Mouse (Mus musculus) forebrain, embryonic 14.5 days (tissue): Measurements from ENCODE around the gene Otulin. TPM values are rescaled to one million over a fixed set of nuclear protein-coding genes. Genes with fewer than 3 reads are reported as not detected.

ENCODE experiments used
- ATAC-seq: fragments of 200-750 bp; cut with Nextera tagmentation; 2 replicates; pipeline ENCODE4 v1.8.0; 2017; ENCODE audit warnings: mild to moderate bottlenecking, moderate library complexity
- DNase-seq: peaks from one replicate; pipeline ENCODE4 v3.0.0-alpha.2; 2015; ENCODE audit warnings: low spot score
- H3K27ac ChIP-seq: fragments of 300-500 bp; sonication (generic); 2 replicates; pipeline ENCODE4 v1.5.1; 2014; ENCODE audit warnings: low read depth, mild to moderate bottlenecking, control low read depth, low read length, moderate library complexity
- H3K27me3 ChIP-seq: fragments of 300-500 bp; sonication (generic); replicated peaks from 2 replicates; pipeline ENCODE4 v1.6.1; 2014; ENCODE audit warnings: low read length, control low read depth, mixed read lengths; ENCODE audit not compliant: control insufficient read depth, insufficient read depth
- H3K36me3 ChIP-seq: fragments of 300-500 bp; sonication (generic); 2 replicates; pipeline ENCODE4 v1.6.1; 2014; ENCODE audit warnings: low read length, control low read depth; ENCODE audit not compliant: control insufficient read depth, insufficient read depth
- H3K4me1 ChIP-seq: fragments of 300-500 bp; sonication (generic); 2 replicates; pipeline ENCODE4 v1.6.1; 2014; ENCODE audit warnings: antibody characterized with exemption, low read length, control low read depth; ENCODE audit not compliant: control insufficient read depth, insufficient read depth
- H3K4me2 ChIP-seq: fragments of 300-500 bp; sonication (generic); 2 replicates; pipeline ENCODE4 v1.6.1; 2014; ENCODE audit warnings: mild to moderate bottlenecking, control low read depth, low read length
- H3K4me3 ChIP-seq: fragments of 300-500 bp; sonication (generic); 2 replicates; pipeline ENCODE4 v1.5.1; 2014; ENCODE audit warnings: low read depth, low read length, control low read depth
- H3K9ac ChIP-seq: fragments of 300-500 bp; sonication (generic); 2 replicates; pipeline ENCODE4 v1.6.1; 2014; ENCODE audit warnings: mild to moderate bottlenecking, low read length, control low read depth, moderate library complexity
- H3K9me3 ChIP-seq: fragments of 300-500 bp; sonication (generic); replicated peaks from 2 replicates; pipeline ENCODE4 v1.6.1; 2016; ENCODE audit warnings: low read length, control low read depth, mixed read lengths; ENCODE audit not compliant: control insufficient read depth
- WGBS: fragments of 180-500 bp; shearing (Covaris S2); extraction: QIAGEN DNeasy Blood & Tissue Kit; methylation state at CpG from one replicate; pipeline ENCODE4 v1.1.7; 2014; 5-methylcytosine and 5-hydroxymethylcytosine counted together
- polyA plus RNA-seq: library from polyadenylated mRNA; unstranded; fragments of >200 nt; fragmentation: Nextera tagmentation; extraction: Ambion mirVana; gene quantifications from 2 replicates; pipeline ENCODE4 v1.2.1, GENCODE M21; 2014

Otulin gene
- polyA plus RNA-seq, 1 experiment from 2014 or later, result 36.0 TPM

- no peak for ATAC-seq
- no peak overlapping the region for H3K27ac ChIP-seq
- H3K4me3 ChIP-seq, result no peak overlapping the region
- no peaks in the 10 kb centered on the region for H3K4me1 ChIP-seq
- DNase-seq, result no peak
- no peaks in the 10 kb centered on the region for H3K27me3 ChIP-seq
- no peak overlapping the region for H3K9ac ChIP-seq
- H3K36me3 ChIP-seq, result no peaks in the 10 kb centered on the region
- H3K9me3 ChIP-seq, result no peaks in the 10 kb centered on the region
- H3K4me2 ChIP-seq, result no peak overlapping the region
- WGBS, result 96% methylated on average over 6 of the region's 6 CpGs
Measured at GRCm38 (mm10) chr15:27661696-27662095, 31.2 kb upstream of the Otulin start.

- H3K4me1 ChIP-seq, result no peaks in the 10 kb centered on the region
- no peak overlapping the region for H3K27ac ChIP-seq
- DNase-seq (peak; percentile 88), ATAC-seq (peak; percentile 82)
- no peaks in the 10 kb centered on the region for H3K36me3 ChIP-seq
- no peak overlapping the region for H3K4me2 ChIP-seq
- no peaks in the 10 kb centered on the region for H3K9me3 ChIP-seq
- no peaks in the 10 kb centered on the region for H3K27me3 ChIP-seq
- H3K9ac ChIP-seq, result no peak overlapping the region
- 42% methylated on average over 17 of the region's 17 CpGs for WGBS
- H3K4me3 ChIP-seq, result no peak overlapping the region
Measured at GRCm38 (mm10) chr15:27659592-27660244, 29.2 kb upstream of the Otulin start.

GRCm38 (mm10) chr15:27659143-27659542, 28.6 kb upstream of the Otulin start:
- Histone ChIP-seq H3K36me3 (no peaks in the 10 kb centered on the region), H3K27ac (no peak overlapping the region), H3K27me3 (no peaks in the 10 kb centered on the region), H3K4me1 (no peaks in the 10 kb centered on the region), H3K4me3 (no peak overlapping the region), H3K9ac (no peak overlapping the region), H3K9me3 (no peaks in the 10 kb centered on the region), H3K4me2 (no peak overlapping the region)
- ATAC-seq (peak; percentile 40; the same call in 1 of the 2 replicates), DNase-seq (no peak)
- WGBS, result 88% methylated on average over 5 of the region's 5 CpGs

GRCm38 (mm10) chr15:27658356-27658755, 27.9 kb upstream of the Otulin start:
- H3K27me3 ChIP-seq, result no peaks in the 10 kb centered on the region
- WGBS, result 88% methylated on average over 4 of the region's 4 CpGs
- ATAC-seq (no peak), DNase-seq (no peak)
- H3K27ac ChIP-seq, result no peak overlapping the region
- no peak overlapping the region for H3K9ac ChIP-seq
- H3K9me3 ChIP-seq, result no peaks in the 10 kb centered on the region
- H3K4me2 ChIP-seq, result no peak overlapping the region
- H3K4me3 ChIP-seq, result no peak overlapping the region
- H3K36me3 ChIP-seq, result no peaks in the 10 kb centered on the region
- H3K4me1 ChIP-seq, result no peaks in the 10 kb centered on the region

GRCm38 (mm10) chr15:27657866-27658265, 27.4 kb upstream of the Otulin start:
- Histone ChIP-seq H3K27ac (no peak overlapping the region), H3K9me3 (no peaks in the 10 kb centered on the region), H3K27me3 (no peaks in the 10 kb centered on the region), H3K36me3 (no peaks in the 10 kb centered on the region), H3K4me2 (no peak overlapping the region), H3K9ac (no peak overlapping the region), H3K4me1 (no peaks in the 10 kb centered on the region), H3K4me3 (no peak overlapping the region)
- ATAC-seq, result no peak
- 97% methylated on average over 10 of the region's 10 CpGs for WGBS
- no peak for DNase-seq

GRCm38 (mm10) chr15:27656626-27657025, 26.1 kb upstream of the Otulin start:
- WGBS, result 85% methylated on average over 9 of the region's 9 CpGs
- Histone ChIP-seq H3K4me3 (no peak overlapping the region), H3K4me2 (no peak overlapping the region), H3K27ac (no peak overlapping the region), H3K4me1 (no peaks in the 10 kb centered on the region), H3K9me3 (no peaks in the 10 kb centered on the region), H3K27me3 (no peaks in the 10 kb centered on the region), H3K9ac (no peak overlapping the region), H3K36me3 (no peaks in the 10 kb centered on the region)
- no peak for DNase-seq
- no peak for ATAC-seq

GRCm38 (mm10) chr15:27655015-27655414, 24.5 kb upstream of the Otulin start:
- Histone ChIP-seq H3K4me3 (no peak overlapping the region), H3K27me3 (no peaks in the 10 kb centered on the region), H3K4me2 (no peak overlapping the region), H3K9me3 (no peaks in the 10 kb centered on the region), H3K36me3 (no peaks in the 10 kb centered on the region), H3K9ac (no peak overlapping the region), H3K27ac (no peak overlapping the region), H3K4me1 (no peaks in the 10 kb centered on the region)
- ATAC-seq, result no peak
- 26% methylated on average over 5 of the region's 5 CpGs for WGBS
- no peak for DNase-seq

GRCm38 (mm10) chr15:27647686-27648085, 17.2 kb upstream of the Otulin start:
- ATAC-seq, result no peak
- 51% methylated on average over 3 of the region's 3 CpGs for WGBS
- Histone ChIP-seq H3K4me3 (no peak overlapping the region), H3K4me1 (no peaks in the 10 kb centered on the region), H3K9me3 (no peaks in the 10 kb centered on the region), H3K36me3 (no peaks in the 10 kb centered on the region), H3K27me3 (no peaks in the 10 kb centered on the region), H3K9ac (no peak overlapping the region), H3K27ac (no peak overlapping the region), H3K4me2 (no peak overlapping the region)
- peak; percentile 73 for DNase-seq

- Histone ChIP-seq H3K36me3 (no peaks in the 10 kb centered on the region), H3K4me3 (no peak overlapping the region), H3K27me3 (no peaks in the 10 kb centered on the region), H3K4me1 (no peaks in the 10 kb centered on the region), H3K27ac (no peak overlapping the region), H3K9me3 (no peaks in the 10 kb centered on the region), H3K9ac (no peak overlapping the region), H3K4me2 (no peak overlapping the region)
- 95% methylated on average over 8 of the region's 8 CpGs for WGBS
- ATAC-seq (no peak), DNase-seq (no peak)
Measured at GRCm38 (mm10) chr15:27646665-27647064, 16.2 kb upstream of the Otulin start.
